Mouse (Mus musculus): ENCODE results near the gene Hsd17b3.
"Not testable (repeated sequence)": the region's sequence is repeated elsewhere in the genome, so short reads cannot be mapped to it uniquely, and the experiment has no call there.

Gene Hsd17b3

GRCm38 (mm10) chr13:64081012-64081919, 7.8 kb downstream of the Hsd17b3 start:
- DNase-seq = no peak

GRCm38 (mm10) chr13:64077591-64077990, 11.4 kb downstream of the Hsd17b3 start:
- DNase-seq = no peak

DNA sequence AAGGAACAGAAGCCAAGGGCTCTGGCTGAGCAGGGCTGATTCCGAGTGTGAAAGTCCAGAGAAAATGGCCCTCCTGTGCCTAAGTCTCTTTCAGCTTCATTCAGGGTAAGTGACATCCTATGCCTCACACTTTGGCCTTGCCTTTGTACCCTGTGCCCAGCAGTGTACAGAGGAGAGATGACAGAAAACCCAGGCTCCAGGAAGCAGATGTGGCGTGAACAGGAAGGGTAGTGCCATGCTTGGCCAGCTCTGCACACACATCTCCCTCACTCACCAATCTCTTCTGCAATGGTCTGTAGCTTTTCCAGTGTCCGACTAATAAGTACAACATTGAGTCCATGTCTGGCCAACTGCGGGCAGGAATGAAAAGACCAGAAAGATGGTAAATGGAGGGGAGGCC, 13.0 kb downstream of the Hsd17b3 start:
- no peak for DNase-seq

DNA sequence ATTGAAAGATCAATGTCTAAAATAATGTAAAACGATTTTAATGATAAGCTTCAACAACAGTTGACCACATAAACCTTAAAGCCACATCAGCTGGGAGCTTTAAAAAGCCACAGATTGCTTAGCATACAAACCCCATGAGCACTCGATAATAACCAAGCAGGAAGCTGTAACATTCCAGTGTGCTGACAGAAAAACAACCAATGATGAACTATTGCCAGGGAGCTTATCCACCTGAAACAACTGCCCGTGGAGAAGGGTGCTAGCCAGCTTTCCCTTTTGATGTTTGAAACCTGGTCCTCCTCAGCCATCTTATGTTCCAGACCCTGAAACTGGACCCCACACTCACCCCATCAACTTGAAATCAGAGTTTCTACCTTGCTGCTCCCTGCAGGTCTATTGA, 22.4 kb downstream of the Hsd17b3 start:
- DNase-seq = no peak

GRCm38 (mm10) chr13:64064276-64064675, 24.8 kb downstream of the Hsd17b3 start:
- DNase-seq = no peak

DNA sequence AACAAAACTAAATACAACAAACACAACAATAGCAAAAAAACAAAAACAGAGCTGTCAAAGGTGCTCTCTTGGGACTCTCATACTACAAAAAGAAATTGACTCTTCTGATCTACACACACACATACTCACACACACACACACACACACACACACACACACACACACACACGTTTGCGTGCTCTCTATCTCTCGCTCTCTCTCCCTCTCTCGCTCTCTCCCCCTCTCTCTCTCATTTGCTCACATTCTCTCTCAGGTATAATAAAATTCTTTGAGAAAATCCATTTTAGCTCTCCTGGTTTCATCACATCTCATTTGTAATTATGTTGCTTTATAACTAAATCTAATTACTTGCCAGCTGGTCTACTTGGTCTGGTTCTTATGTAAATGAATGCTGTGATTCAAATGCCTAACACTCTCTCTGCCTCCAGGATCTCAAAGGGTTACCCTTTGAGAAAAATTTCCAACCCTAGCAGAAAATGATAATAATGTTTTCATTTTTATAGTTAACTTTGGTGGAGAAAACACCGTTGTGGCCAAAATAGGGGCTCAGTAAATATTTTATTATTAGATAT, 28.0 kb downstream of the Hsd17b3 start:
- no peak for DNase-seq

GRCm38 (mm10) chr13:64053959-64054358, 35.1 kb downstream of the Hsd17b3 start:
- DNase-seq = no peak

DNA sequence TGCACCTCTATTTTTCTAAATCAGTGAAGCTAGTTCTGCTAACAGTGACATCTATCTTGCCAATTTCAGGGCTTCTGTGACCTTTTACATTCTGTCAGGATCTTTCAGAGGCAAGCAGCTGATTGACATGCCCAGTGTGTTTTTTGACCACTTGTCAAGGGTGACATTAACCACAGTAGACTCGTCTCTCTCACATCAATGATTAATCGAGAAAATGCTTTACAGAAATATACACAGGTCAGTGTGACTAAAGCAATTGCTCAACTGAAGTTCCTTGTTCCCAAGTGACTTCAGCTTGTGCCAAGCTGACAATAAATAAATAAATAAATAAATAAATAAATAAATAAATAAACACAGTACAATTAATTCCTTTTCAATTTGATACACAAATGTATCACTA, 36.7 kb downstream of the Hsd17b3 start:
- not testable (repeated sequence) for DNase-seq

- no peak for DNase-seq
Observed at GRCm38 (mm10) chr13:64050895-64051294, 38.1 kb downstream of the Hsd17b3 start.

GRCm38 (mm10) chr13:64049535-64049934, 39.5 kb downstream of the Hsd17b3 start:
- no peak for DNase-seq

DNA sequence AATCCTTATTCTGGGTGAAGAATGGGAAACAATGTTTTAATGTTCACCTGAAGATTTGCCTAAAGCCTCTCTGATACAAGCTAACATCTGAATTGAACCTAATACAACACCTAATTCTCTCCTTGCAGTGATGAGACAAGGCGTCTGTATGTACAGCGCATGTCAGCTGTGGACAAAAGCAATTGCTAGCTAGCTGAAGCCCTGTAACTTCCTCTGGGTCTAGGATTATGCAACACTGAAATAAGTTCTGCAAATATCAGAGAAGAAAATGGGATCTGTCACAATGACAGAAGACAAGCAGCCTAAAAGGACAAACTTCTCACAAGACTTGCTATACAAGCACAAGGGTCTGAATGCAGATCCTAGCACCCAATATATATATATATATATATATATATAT, 40.6 kb downstream of the Hsd17b3 start:
- DNase-seq = no peak

GRCm38 (mm10) chr13:64039976-64040375, 49.1 kb downstream of the Hsd17b3 start:
- DNase-seq = no peak

DNA sequence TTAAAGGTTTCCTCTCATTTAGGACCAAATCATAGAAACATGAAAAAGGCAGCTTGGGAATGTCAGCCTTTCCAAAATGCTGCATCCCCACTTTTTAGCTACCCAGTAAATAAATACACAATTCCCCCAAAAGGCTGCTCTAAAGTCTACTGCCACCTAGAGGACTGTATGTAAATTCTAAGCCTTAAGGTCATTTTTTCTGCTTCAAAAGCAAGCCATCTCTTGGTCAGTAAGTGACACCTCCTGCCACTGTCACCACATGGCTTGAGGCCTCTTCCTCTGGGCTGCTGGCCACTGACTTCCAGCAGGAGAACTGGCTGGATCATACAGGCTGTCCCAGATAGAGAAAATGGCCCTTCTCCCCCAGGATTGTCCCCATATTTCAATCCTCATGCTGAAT, 50.9 kb downstream of the Hsd17b3 start:
- DNase-seq = no peak

DNA sequence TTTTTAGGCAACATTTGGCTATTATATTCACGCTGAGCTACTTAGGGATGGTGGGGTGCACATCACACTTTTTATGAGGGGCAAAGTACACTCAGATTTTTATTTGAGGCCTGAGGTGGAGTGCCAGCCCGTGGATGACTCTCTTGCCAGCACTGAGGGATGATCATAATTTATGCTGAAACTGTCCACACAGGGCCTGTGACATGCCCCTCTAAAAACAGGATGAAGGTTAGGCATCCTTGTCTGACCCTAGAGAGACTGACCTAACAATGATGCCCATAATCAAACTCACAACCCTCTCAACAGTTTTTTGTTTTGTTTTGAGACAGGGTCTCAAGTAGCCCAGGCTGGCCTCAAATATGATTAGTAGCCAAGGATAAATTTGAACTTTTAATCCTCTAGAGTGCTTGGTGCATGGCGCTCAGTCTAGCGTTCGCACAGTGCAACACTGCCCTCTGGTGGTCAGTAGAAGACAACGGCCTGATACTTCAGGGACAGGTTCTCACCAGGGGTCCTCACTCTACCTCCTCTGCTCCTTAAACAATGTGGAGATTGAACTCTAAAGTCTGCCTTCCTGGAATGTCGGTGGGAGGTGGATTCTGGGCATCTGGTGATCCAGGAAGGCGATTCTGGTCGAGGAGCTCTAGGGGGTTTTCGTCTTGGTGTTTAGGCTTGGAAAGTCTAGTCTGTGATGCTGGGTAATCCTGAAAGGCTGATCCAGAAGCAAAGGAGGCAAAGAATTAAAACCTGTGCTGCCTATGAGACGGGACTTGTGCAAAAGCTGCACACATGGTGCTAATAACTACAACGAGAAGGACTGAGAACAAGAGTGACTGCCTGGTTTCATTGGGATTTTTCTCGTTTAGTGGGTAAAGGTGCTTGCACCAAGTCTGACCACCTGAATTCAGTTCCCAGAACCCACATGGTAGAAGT, 52.7 kb downstream of the Hsd17b3 start:
- DNase-seq = peak; percentile 68 to 80

DNA sequence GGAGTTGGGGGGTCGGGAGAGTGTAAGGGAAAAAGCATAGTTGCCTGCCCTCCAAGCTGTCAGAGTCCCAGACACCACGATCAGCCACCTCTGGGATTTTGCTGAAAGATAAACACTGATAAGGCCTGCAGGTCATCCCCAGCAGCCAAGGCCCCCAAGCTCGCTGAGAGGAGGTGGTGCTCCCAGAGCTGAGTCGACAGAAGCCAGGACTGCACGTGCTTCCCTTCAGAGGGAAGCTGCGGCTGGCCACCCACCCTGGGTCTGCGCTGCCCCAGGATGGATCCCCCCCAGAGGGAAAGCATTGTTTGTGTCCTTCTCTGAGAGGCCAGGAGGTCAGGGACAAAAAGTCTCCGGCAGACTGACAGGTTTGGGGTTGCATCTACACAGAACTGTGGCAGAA, 54.0 kb downstream of the Hsd17b3 start:
- peak in 1 of 2 experiments; percentile 37 for DNase-seq

GRCm38 (mm10) chr13:64033921-64034320, 55.1 kb downstream of the Hsd17b3 start:
- DNase-seq = no peak

DNA sequence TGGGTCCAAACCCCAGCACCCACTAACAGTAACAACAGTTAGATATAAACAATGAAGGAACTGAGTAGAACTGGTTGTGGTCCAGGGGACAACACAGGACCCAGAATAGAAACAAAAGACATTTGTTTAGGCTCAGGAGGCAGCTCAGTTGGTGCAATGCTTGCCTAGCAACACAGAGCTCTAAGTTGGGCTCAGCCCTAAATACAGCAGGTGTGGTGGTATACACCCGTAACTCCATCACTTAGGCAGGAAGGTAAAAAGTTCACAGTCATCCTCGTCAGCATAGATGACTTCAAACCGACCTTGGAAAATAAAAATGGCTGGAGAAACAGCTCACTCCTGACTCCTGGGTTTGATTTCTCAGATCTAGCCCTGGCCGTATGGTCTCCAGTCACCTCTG, 55.8 kb downstream of the Hsd17b3 start:
- DNase-seq = no peak

DNA sequence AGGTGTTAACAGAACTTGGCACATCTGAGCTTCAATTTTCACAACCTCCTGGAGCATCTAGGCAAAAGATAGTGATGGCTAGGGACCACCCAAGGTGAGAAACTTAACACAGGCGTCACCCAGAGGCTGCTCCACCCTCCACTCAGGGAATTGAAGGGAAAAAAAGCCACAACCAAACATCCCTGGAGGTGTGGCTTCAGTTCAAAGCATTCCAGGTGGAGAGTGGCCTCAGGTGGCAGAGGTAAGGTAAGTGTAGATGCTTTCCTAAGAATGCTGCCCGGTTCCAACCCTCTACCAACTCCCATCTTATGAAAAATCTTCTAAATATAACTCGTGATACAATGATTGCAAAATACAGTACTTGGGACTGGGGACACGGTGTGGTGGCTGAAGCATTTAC, 57.8 kb downstream of the Hsd17b3 start:
- peak; percentile 41 to 50 for DNase-seq

GRCm38 (mm10) chr13:64030792-64031191, 58.2 kb downstream of the Hsd17b3 start:
- no peak for DNase-seq

DNA sequence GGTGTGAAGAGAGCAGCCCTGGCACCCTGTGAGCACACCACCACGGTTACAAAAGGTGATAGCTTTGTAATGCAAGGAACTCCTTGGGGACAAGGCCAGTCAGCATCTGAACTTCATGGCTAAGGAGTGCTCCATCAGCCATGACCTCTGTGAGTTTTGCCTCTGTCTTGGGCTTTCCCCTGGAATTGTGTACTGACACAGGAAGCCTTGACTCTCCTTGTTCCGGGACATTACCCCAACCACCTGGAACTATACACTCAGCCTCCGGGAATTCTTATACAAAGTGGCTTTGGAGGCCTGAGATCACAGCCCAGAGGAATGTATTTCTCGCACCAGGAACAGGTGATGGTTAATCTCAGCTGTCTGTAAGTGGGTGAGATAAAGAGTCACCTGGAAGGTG, 64.2 kb downstream of the Hsd17b3 start:
- no peak for DNase-seq

DNA sequence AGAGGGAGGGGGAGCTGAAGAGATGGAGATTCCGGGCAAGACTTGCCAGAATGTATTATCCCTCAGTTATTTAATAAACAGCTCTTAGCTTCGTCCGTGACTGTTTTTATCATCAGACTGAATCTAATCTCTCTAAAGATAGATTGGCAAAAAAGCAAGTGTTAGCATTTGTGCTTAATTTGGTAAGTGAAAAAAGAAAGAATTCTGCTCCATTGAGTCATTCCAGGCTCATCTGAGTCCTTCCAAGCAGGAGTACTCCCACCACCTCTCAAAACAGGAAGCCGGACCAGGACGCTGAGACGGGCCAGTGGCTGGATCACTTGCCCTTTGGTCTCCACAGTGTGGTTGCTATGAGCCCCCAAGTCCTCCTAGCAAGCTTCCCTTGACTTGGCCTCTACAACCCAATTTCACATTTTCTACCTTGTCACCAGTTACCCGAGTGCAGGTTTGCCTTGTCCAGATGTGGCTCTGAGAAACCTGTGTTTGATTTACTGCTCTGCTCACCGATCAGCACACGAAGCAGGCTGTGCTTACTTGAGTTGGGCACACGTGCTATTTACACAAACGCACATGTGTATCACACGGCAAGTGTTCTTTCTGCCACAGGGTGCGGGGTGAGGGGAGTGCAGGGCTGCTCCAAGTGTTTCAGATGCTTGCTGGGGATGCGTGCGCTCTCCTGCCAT, 66.1 kb downstream of the Hsd17b3 start:
- no peak for DNase-seq

DNA sequence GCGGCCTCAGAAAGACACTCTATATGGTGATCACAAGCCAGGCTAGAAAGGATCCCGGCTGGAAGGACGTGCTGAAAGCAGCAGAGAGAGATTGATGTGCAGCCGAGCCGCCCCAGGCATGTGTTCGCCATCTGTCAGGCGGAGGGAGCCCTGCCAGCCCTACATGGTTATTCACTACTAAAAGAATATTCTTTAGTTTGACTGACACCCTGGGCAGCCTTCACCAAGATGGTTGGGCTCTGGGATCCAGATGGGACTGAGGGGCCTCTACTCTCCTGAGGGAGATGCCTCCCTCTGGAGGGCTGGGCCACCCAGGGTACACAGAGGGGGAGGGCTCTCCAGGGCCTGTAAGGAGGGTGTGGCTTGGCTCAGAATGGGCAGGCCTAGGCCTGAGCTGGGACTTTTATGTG, 68.1 kb downstream of the Hsd17b3 start:
- peak; percentile 52 to 78 for DNase-seq
